Mouse (Mus musculus) gastrocnemius, adult 8-10 months (tissue): Measurements from ENCODE around the gene Tigar. TPM values are rescaled to one million over a fixed set of nuclear protein-coding genes. Genes with fewer than 3 reads are reported as not detected.

Experiments
- DNase-seq, 2 experiments: peaks; one replicate each; pipeline ENCODE4 v3.0.0; 2022; ENCODE audit warnings: low spot score in 2 of 2
- total RNA-seq, 4 experiments: library from RNA; stranded (reverse); gene quantifications; 2 replicates each; pipeline ENCODE4 v1.2.4; 2022

The Tigar gene
- total RNA-seq = 100 to 1,000 TPM; 119 to 144 (median 138) TPM

GRCm38 (mm10) chr6:127109402-127109930 lies at the start of gene Tigar:
Gene Tigar, minus strand, starts transcription at chr6:127109557.
- DNase-seq = peak; percentile 94 to 95

- no peak for DNase-seq
Observed at GRCm38 (mm10) chr6:127157321-127157720, 48.0 kb upstream of the Tigar start.

- DNase-seq = no peak
Observed at GRCm38 (mm10) chr6:127155468-127155867, 46.1 kb upstream of the Tigar start.

GRCm38 (mm10) chr6:127154708-127155268 lies 45.4 kb upstream of the Tigar start:
- DNase-seq = no peak

- no peak for DNase-seq
Observed at GRCm38 (mm10) chr6:127153972-127154707, 44.8 kb upstream of the Tigar start.

- no peak for DNase-seq
Observed at GRCm38 (mm10) chr6:127153296-127153800, 44.0 kb upstream of the Tigar start.

GRCm38 (mm10) chr6:127152106-127152951 lies 43.0 kb upstream of the Tigar start, which contains the start of gene Ccnd2:
Gene Ccnd2, minus strand, starts transcription at chr6:127152193.
- DNase-seq = no peak

- no peak for DNase-seq
Observed at GRCm38 (mm10) chr6:127151565-127152105, 42.3 kb upstream of the Tigar start.

- DNase-seq = peak in 1 of 2 experiments; percentile 32
Observed at GRCm38 (mm10) chr6:127150663-127151564, 41.6 kb upstream of the Tigar start.

- no peak for DNase-seq
Observed at GRCm38 (mm10) chr6:127149944-127150662, 40.7 kb upstream of the Tigar start.

- no peak for DNase-seq
Observed at GRCm38 (mm10) chr6:127149303-127149943, 40.1 kb upstream of the Tigar start.

GRCm38 (mm10) chr6:127148526-127149302 lies 39.4 kb upstream of the Tigar start:
- no peak for DNase-seq

- peak; percentile 68 to 69 for DNase-seq
Observed at GRCm38 (mm10) chr6:127147665-127148064, 38.3 kb upstream of the Tigar start.

- DNase-seq = no peak
Observed at GRCm38 (mm10) chr6:127146322-127146947, 37.1 kb upstream of the Tigar start.

GRCm38 (mm10) chr6:127145464-127146190 lies 36.3 kb upstream of the Tigar start:
- DNase-seq = no peak

GRCm38 (mm10) chr6:127143576-127144288 lies 34.4 kb upstream of the Tigar start:
- DNase-seq = no peak
